Mouse (Mus musculus): ENCODE results near the gene Gm1043.
A peak's percentile ranks its signal among the peaks of the same experiment; 100 is the strongest.

Gm1043 gene

GRCm38 (mm10) chr5:37206364-37206763 lies 121.2 kb downstream of the Gm1043 start:
- DNase-seq, result no peak

DNA sequence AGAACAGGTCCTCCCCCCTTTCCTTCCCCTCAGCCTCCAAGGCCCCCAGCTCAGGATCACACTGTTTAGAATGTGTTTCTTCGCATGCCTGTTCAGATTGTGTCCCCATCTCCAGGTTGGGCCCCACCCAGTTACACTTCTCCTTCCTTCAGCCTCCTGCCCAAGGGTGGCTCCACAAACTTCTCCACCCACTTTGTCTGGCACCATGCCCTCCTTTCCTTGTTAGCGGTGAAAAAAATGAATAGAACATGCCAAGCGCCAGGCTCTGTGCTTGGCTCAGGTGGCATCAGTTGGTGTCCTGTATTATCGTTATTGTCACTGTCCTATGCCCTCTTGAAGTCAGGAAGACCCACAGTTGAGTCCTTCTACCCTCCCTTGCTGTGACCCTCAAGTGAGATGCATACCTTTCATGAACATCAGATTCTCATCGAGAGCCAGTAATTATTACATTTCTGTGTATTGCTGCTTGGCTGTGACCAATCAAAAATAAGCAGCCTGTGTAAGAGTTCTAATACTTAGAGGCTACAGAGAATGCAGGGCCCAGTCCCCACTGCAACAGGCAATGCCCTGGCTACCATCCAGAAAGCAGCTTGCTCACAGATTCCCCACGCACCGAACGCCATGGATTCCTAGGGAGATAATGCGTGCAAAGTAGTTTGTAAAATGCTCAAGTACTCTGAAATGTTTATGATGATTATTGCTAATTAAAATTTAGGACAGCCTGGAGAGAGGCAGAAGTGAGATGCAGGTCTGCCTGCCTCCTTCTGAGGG lies 128.0 kb downstream of the Gm1043 start:
- DNase-seq, result no peak

- no peak for DNase-seq
Measured at GRCm38 (mm10) chr5:37213709-37214103, 128.5 kb downstream of the Gm1043 start.

DNA sequence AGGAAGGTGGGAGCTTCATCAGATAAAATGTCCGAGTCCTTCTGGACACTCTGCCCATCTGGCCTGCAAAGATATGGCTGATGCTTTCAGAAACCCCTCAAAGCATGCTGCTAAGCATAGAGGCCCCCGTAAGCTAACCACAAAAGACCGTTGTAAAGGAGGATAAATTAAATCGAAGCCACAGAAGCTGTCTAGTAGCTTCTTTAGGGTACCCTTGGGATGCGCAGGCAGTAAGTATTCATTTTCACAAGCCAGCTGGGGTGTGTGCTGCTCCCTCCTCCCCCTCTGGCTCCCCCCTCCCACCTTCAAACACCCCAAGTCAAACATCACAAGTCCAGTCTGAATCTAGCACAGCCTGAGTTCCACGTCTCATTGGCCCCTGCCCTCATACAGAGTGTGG lies 129.4 kb downstream of the Gm1043 start:
- DNase-seq, result no peak

- DNase-seq, result no peak
Measured at GRCm38 (mm10) chr5:37215276-37215675, 130.1 kb downstream of the Gm1043 start.

- no peak for DNase-seq
Measured at GRCm38 (mm10) chr5:37219615-37220014, 134.4 kb downstream of the Gm1043 start.

GRCm38 (mm10) chr5:37220575-37220974 lies 135.4 kb downstream of the Gm1043 start:
- DNase-seq, result no peak

DNA sequence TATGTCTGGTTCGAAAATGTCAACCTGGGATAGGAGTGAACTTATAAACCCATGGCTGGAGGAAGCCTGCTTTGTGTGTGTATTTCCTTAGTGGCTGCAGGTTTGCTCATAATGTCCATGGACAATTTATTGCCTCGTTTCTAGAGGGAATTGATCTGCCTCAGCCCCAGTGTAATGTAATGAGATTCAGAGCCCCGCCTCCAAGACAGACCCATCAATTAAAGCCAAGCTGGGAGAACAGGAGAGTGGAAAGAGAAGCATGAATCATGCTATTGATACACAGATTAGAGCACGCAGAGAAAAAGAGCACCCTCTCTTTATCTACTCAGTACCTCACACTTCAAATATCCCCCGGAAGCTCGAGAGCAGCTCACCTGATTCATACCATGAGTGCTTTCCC lies 136.4 kb downstream of the Gm1043 start:
- no peak for DNase-seq

DNA sequence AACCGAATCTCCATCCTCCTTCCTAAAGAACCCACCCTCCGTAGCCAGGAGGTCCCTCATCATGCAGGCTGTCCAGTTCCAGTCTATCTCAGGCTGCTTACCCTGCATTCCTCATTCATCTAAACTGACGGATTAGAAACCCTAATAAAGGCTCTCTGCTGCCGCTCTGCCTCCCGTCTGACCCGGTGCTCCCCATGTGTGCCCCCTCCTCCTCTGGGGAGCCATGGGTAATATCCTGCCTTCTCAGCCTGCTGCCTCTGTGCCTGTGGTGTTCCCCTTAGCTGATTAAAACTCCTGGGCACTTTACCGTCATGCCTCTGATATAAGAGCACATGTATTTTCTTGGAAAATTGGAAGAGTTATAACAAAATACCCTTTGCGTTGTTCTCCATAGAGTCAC lies 137.1 kb downstream of the Gm1043 start:
- DNase-seq, result no peak

DNA sequence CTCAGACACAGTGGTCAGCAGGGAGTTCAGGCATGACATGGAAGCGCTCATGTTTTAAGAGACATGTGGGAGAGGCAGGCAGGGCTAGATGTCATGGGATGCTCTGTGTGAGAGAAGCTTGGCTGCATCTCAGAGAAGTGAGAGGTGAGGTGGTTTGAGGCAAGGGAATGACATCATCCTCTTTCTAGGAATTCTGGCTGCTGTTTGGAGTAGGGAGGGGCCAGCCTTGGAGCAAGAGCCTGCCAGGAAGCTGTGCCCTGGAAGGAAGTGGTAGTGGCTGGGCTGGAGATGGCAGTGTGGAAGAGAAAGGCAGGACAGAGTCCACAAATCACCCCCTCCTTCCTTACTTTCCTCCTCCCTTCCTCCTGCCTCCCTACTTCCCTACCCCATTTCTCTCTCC lies 140.5 kb downstream of the Gm1043 start:
- DNase-seq, result no peak

DNA sequence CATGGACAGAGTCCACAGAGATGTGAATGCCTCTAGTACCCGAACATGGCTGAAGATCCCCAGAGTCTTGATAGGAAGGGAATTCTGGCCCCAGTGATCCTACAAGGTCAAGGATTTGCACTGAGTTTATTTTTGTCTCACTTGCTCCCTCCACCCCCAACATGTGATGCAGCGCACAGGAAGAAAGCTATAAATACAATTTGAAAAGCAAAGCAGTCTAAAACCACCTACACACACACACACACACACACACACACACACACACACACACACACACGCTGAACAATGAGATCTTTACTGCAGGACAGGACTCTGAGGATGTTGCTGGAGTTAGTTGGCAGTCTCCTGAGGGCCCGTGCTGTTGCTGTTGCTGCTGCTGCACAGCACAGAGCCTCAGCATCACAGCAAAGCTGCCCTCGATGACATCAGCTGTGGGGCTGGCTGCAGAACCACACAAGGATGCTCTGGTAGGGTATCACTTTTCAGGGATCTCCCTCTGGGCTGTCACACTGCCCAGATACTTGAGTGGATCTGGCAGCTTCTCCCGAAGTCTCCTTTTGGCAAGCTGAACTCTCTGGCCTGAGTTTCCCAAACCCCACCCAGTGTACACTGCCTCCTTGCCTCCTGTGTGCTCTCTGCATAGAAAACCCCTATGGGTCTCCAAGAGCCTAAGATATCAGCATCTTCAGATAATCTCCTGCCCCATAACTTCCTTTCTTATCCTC lies 142.9 kb downstream of the Gm1043 start:
- no peak for DNase-seq

DNA sequence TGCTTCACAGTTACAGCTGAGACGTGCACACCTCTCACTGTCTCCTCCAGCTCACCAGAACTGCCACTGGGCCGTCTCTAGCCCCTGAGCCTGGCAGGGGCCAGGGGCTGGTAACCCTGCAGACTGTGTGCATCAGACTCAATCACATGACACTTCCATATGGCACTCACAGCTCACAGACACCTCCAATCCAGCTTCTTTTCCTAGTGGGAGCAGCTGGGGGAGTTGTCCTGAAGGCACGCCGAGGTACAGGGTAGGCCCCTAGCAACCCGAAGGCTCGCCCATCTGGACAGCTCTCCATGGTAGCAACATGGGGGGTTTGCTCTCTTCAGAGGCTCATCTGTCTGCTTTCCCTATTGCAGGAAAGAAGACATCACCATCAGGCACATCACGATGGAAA lies 143.7 kb downstream of the Gm1043 start:
- no peak for DNase-seq

GRCm38 (mm10) chr5:37233010-37233557 lies 147.9 kb downstream of the Gm1043 start:
- DNase-seq, result no peak

- DNase-seq, result no peak
Measured at GRCm38 (mm10) chr5:37238654-37239053, 153.5 kb downstream of the Gm1043 start.

GRCm38 (mm10) chr5:37240550-37240949 lies 155.4 kb downstream of the Gm1043 start:
- DNase-seq, result peak; percentile 41

GRCm38 (mm10) chr5:37241224-37241623 lies 156.1 kb downstream of the Gm1043 start:
- DNase-seq, result no peak

DNA sequence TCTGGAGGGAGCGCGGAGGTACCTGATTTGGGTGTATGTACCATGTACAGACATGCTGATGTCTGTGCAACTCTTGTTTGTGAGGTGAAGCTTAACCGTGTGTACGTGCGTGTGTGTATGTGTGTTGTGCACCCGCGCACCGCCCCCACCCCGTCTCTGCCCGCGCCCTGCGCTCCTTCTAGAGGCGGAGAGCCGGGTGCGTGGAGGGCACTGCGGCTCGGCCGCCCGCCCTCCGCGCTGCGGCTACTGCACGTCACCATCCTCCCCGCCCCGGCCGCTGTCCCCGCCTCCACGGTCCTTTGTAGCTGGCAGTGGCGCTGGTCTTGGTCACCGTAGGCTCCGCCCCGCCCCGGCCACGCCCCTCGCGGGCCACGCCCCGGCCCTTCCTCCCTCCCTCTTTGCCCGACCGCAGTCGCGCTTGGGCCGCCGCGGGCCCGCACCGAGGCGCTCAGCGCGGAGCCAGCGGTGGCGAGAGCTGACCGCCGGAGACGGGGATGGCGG lies 156.5 kb downstream of the Gm1043 start, which contains the start of gene Crmp1:
Gene Crmp1 (plus strand): TSS at position 290 of the 501 bp plus-strand sequence.
- peak; percentile 97 for DNase-seq

DNA sequence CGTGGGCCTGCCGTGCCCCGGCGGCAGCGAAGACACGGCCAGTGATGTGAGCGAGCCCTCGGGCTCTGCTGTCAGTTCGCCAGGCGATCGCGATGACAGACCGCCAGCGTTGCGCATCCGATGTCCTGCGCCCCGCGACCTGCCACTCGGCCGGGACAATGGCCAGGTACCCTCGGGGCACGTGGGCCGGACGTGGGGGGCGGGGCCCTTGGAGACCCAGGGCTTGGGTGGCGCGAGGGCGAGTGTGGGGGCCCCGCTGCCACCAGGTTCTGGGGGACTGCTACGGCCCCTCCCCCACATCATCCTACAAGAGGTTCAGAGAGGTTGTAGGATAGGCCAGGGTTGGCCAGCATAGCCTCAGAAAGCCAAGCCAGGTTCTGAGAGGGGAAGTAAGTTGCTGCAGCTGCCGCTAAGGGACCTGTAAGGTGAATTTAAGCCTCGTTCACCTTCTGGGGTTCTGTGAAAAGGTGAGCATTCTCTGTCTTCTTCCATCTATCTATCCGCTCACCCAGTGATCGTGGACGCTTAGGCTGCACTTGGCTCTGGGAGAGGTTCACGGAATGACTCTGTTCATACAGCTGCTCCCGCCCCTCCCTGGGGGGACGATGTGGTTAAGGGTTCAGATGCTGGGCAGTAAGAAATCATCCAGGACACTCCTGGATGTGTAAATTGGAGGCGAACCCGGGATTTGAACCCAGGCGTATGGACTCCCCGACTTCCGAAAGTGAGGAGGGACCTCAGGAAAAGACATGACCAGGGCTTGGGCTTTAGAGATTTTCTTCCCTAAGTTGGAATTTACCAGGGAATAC lies 157.4 kb downstream of the Gm1043 start:
- DNase-seq, result peak; percentile 87

DNA sequence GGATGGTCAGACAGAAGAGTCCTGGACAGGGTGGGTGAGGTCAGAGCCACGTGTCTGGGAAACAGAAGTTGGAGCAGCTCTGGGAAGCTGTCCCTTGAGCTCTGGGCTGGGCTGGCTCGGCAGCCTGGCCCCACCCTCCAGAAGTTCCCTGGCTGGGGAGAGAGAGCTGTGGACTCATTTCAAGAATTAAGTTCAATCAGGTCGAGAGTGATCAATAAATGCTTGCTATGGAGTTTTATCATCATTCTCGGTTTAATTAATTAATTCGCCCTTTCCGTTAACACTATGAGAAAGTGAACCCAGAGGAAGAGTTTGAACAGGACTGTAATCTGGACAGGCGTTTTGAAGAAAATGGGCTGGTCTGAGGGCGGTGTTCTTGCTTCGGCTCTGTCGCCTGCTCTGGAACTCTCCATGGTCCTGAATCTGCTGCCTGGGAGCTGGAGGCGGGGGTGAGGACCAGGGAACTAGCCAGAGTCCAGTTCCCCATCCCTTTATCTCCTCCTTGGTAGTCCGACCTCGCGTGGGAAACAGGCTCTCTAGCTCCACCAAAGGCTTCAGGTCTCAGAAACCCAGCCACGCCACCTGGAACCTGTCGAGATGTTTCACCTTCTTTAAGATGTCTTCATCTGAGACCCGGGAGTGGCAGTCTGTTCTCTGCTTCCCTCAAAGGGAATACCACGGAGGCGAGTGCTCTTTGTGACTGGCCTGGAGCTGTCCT lies 158.2 kb downstream of the Gm1043 start:
- DNase-seq, result peak; percentile 56

DNA sequence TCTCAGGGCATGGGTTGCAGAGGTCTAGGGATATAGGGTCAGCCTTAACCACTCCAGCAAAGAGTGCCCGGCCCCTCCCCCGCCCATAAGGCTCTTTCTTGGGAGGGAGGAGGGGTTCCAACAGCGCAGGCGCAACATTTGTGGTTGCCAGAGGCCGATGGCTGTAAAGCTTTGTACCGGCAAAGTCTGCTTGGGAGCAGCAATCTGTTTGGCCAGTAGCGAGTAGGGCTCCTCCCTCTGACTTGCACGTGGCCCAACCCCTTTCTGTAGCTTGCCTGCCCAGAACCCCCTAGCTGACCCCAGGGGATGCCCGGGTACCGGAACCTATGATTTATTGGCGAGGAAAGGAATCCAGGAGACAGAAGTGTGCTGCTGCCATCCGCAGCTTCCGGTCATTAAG lies 159.0 kb downstream of the Gm1043 start:
- DNase-seq, result peak; percentile 80

- DNase-seq, result peak; percentile 64
Measured at GRCm38 (mm10) chr5:37244666-37245242, 159.6 kb downstream of the Gm1043 start.

GRCm38 (mm10) chr5:37245651-37246050 lies 160.5 kb downstream of the Gm1043 start:
- DNase-seq, result peak; percentile 87
